Mouse (Mus musculus) erythroblast, embryonic 14.5 days (primary cell): Measurements from ENCODE around the gene Hoxd10. TPM values are rescaled to one million over a fixed set of nuclear protein-coding genes. Genes with fewer than 3 reads are reported as not detected.

ENCODE experiments used
- H3K27me3 ChIP-seq: 2 replicates; pipeline ENCODE4 v1.6.1; 2012; ENCODE audit warnings: inconsistent platforms; ENCODE audit not compliant: control insufficient read depth
- H3K36me3 ChIP-seq: 2 replicates; pipeline ENCODE4 v1.6.1; 2012; ENCODE audit warnings: mild to moderate bottlenecking, inconsistent platforms; ENCODE audit not compliant: control insufficient read depth
- H3K4me1 ChIP-seq: 2 replicates; pipeline ENCODE4 v1.6.1; 2012; ENCODE audit warnings: inconsistent platforms; ENCODE audit not compliant: control insufficient read depth
- H3K4me3 ChIP-seq: replicated peaks from 2 replicates; pipeline ENCODE3; 2012; ENCODE audit warnings: moderate library complexity, mild to moderate bottlenecking, inconsistent platforms
- H3K9me3 ChIP-seq: 2 replicates; pipeline ENCODE4 v1.6.1; 2012; ENCODE audit warnings: low read length, inconsistent platforms, mixed read lengths; ENCODE audit not compliant: control insufficient read depth
- GATA1 ChIP-seq: IDR thresholded peaks from 2 replicates; pipeline ENCODE4 v1.6.1; 2012; ENCODE audit warnings: low read length, inconsistent platforms, mixed read lengths
- TAL1 ChIP-seq: IDR thresholded peaks from 3 replicates; pipeline ENCODE4 v1.6.1; 2012; ENCODE audit warnings: low read length, inconsistent platforms, mixed read lengths
- polyA plus RNA-seq: library from polyadenylated mRNA; stranded (reverse); fragments of >175 nt; gene quantifications from 2 replicates; pipeline ENCODE4 v1.2.3, GENCODE M21; 2012

The Hoxd10 gene
- polyA plus RNA-seq, 1 experiment: not detected

DNA sequence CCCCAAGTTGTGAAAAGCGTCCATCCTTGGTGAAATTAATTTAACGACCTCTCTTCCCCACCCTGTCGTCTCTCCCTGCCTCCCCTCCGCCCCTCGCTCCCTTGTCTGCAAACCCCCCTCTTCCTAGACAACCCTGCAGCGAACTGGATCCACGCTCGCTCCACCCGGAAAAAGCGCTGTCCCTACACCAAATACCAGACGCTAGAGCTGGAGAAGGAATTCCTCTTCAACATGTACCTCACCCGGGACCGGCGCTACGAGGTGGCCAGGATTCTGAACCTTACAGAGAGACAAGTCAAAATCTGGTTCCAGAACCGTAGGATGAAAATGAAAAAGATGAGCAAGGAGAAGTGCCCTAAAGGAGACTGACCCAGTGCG lies 7.3 kb downstream of the Hoxd10 start:
- Histone ChIP-seq H3K27me3 (peaks cover 100% of the 10 kb centered on the region), H3K36me3 (no peaks in the 10 kb centered on the region), H3K9me3 (peaks cover 5% of the 10 kb centered on the region; the same call in 1 of the 2 replicates), H3K4me3 (no peak overlapping the region), H3K4me1 (0 out of 2 replicates have a peak, but pooled peaks cover 2% of the 10 kb centered on the region)
- TF ChIP-seq TAL1: no peak

DNA sequence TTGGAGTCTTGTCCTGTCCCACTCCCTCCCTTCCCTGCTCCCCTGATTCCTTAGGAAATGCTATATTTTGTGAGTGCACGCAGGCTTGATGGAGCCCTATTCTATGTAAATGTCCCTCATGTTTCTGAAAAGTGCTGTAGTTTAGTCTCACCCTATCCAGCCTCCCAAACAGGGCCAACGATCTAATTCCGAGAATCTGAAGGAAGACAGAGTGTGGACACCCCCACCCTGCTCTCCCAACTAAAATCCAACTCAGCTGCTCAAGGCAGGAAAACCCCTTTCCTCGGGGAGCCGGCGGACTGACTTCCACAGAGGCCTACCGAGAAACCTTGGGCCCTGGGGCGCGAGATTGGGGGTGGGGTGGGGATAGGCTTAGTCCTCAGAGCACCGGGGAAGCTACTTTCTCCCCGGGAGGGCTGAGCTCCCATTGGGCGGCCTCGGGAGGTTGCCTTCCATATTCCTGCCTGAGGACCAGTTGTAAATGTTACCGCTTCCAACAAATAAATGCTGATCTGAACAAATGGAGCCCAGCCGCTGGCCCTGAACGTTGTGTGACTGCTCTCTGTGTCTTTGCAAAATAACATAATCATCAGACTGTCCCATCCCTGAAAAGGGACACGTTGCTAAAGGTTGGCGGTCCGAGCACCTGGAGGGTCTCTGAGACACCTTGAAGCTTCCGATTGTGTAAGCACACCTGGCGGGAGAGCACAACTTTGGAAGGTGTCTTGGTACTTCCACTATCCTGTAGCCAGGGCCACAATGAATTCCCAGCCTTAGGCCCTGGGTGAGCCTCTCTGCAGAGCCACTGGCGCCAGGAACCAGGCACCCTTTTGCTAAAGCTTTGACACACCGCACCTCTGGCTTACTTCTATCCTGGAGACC lies 8.2 kb downstream of the Hoxd10 start:
- peaks cover 100% of the 10 kb centered on the region for H3K27me3 ChIP-seq
- H3K9me3 ChIP-seq: peaks cover 5% of the 10 kb centered on the region; the same call in 1 of the 2 replicates

DNA sequence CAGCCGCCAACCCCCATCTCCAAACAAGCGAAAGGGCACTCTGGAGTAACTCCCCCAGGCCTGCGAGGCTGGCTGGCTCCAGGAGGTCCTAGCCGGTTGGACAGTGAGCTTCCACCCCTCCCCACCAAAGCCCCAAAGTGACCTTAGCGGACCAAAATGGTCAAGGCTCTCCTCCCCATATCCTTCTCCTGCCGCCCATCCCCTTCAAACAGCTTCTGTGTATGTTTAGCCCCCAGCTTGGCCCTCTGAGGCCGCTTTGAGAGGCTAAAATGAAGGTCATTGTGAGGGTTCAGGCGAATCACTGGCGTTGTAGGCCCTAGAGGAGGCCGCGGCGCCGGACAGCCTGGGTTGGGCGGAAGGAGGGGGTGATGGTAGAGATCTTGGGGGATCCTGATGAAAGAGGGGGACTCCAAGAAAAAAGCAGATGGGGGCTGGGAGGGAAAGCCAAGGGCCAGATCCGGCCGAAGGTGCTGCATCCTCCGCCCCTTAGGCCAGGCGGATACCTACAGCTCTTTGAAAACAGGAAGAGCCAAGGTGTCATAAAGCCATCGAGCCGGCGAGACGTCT lies 8.9 kb downstream of the Hoxd10 start:
- TF ChIP-seq TAL1 (no peak), GATA1 (no peak)
- Histone ChIP-seq H3K36me3 (no peaks in the 10 kb centered on the region), H3K9me3 (peaks cover 5% of the 10 kb centered on the region; the same call in 1 of the 2 replicates), H3K27me3 (peaks cover 100% of the 10 kb centered on the region), H3K4me1 (0 out of 2 replicates have a peak, but pooled peaks cover 2% of the 10 kb centered on the region), H3K4me3 (no peak overlapping the region)

More for the DNA sequence above, 8.2 kb downstream of the Hoxd10 start:
- TF ChIP-seq GATA1 (no peak), TAL1 (no peak)
- no peaks in the 10 kb centered on the region for H3K36me3 ChIP-seq
- H3K4me3 ChIP-seq: no peak overlapping the region
- 0 out of 2 replicates have a peak, but pooled peaks cover 2% of the 10 kb centered on the region for H3K4me1 ChIP-seq

DNA sequence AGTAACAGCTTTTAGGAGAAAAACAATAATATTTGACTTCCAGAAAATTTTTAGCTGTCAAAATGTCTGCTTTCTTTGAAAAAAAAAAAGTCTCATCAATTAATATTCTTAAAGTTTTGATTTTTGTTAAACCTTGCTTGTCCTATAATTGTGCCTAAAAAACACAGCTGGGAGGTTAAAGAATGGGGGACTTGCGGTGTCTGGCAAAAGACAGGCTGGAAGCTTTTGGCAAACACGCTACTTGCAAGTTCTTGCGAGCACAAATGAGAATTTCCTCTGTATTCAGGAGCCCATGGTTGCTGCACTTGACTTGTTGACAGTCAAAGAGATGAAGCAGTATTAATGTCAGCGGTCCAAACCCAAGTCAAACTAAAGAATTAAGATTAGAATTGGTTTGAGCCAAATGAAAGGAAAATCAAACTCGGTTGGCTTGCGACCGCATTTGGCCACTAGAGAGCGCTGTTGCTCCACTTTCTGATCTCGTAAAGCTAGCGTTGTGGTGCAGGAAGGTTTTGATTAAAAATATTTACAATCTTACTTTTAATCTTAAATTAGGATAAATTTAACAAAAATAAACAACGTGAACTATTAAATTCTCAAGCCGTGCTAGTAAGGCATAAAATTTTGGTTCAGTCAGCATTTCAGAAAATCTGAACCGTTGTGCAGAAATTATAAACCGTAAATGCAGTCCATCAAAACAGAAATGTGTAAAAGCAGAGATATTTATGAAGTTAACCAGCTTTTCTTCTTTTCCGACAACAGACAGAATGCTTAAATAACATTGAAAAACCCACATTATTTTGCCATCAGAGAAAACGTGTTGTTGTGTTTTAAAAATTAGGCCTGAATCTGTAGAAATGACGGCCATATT lies 10.5 kb downstream of the Hoxd10 start:
- H3K4me3 ChIP-seq: no peak overlapping the region
- TF ChIP-seq TAL1: no peak
- TF ChIP-seq GATA1: no peak
- peaks cover 5% of the 10 kb centered on the region; the same call in 1 of the 2 replicates for H3K9me3 ChIP-seq
- no peaks in the 10 kb centered on the region for H3K36me3 ChIP-seq
- peaks cover 100% of the 10 kb centered on the region for H3K27me3 ChIP-seq
- 0 out of 2 replicates have a peak, but pooled peaks cover 2% of the 10 kb centered on the region for H3K4me1 ChIP-seq

DNA sequence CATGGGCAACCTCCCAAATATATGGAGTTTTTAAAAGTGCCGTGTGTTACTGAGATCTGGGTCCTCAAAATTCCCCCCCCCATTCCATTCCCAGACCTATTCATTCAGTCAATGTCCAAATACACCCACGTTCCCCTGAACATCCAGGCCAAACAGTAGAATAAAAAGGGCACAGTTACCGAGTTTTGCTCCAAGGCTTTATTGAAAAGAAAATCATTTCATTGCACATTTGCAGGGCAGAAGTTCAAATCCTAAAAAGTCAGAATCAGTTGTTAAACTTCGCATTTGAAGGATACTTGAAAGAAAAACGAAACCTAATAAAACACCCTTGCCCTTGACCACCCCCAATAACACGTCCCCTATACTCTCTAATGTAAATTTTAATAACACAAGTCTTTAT lies 11.1 kb downstream of the Hoxd10 start:
- H3K9me3 ChIP-seq: peaks cover 4% of the 10 kb centered on the region; the same call in 1 of the 2 replicates
- H3K4me3 ChIP-seq: no peak overlapping the region
- peaks cover 100% of the 10 kb centered on the region for H3K27me3 ChIP-seq
- H3K36me3 ChIP-seq: no peaks in the 10 kb centered on the region
- TF ChIP-seq TAL1 (no peak), GATA1 (no peak)
- 0 out of 2 replicates have a peak, but pooled peaks cover 2% of the 10 kb centered on the region for H3K4me1 ChIP-seq

DNA sequence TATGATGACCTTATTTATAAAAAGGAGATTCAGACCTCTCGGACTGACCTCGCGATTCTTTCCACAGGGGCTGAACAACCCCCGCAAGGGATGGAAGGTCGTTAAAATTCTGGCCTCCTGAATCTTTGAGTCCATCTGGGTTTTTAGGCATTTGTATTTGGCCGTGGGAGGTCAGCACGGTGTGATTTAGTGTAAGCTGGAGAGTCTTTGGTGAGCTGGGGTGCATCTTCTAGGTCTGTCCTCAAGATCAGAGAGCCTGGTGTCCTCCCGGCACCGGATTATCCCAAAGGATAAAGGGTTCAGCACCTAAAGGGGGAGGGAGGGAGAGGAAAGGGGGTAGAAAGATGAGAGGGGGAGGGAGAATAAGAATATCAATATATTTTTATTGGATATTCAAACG lies 11.6 kb downstream of the Hoxd10 start:
- H3K27me3 ChIP-seq: peaks cover 100% of the 10 kb centered on the region
- no peaks in the 10 kb centered on the region for H3K4me1 ChIP-seq
- H3K9me3 ChIP-seq: no peaks in the 10 kb centered on the region; the same call in 1 of the 2 replicates
- no peak for TF ChIP-seq TAL1
- TF ChIP-seq GATA1: no peak
- no peak overlapping the region for H3K4me3 ChIP-seq
- H3K36me3 ChIP-seq: no peaks in the 10 kb centered on the region

DNA sequence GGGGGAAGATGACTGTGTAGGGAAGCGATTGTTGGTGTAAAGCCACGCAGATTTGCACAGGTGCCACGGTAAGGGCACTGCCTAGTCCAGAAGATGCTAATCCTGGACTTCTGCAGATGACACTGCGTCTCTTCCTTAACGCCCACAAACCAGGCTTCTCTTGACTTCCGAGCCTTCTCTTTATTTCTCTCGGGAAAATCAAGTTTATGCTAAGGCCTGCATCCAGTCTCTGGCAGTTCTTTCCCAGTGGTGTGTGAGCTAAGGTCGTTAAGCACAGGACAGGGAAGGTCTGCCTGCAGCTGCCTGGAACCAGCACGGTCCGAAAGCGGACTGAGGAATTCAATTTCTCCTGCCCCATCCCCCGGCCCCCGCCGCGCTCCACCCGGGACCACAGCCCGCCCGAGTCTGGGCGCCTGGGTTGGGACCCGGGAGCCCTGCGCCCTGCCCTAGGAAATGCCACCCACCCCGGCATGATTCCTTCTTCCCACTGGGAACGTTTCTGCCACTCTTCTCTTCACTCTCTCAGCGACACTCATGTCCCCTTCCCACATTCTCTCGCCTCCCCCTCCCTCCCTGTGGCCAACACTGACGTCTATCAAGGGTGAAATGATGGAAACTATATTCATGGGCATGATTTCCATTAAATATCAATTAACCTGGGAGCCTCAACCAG lies 12.1 kb downstream of the Hoxd10 start:
- H3K36me3 ChIP-seq: no peaks in the 10 kb centered on the region
- H3K9me3 ChIP-seq: no peaks in the 10 kb centered on the region; the same call in 1 of the 2 replicates
- no peak overlapping the region for H3K4me3 ChIP-seq
- no peaks in the 10 kb centered on the region for H3K4me1 ChIP-seq
- H3K27me3 ChIP-seq: peaks cover 100% of the 10 kb centered on the region
- TF ChIP-seq TAL1 (no peak), GATA1 (no peak)

DNA sequence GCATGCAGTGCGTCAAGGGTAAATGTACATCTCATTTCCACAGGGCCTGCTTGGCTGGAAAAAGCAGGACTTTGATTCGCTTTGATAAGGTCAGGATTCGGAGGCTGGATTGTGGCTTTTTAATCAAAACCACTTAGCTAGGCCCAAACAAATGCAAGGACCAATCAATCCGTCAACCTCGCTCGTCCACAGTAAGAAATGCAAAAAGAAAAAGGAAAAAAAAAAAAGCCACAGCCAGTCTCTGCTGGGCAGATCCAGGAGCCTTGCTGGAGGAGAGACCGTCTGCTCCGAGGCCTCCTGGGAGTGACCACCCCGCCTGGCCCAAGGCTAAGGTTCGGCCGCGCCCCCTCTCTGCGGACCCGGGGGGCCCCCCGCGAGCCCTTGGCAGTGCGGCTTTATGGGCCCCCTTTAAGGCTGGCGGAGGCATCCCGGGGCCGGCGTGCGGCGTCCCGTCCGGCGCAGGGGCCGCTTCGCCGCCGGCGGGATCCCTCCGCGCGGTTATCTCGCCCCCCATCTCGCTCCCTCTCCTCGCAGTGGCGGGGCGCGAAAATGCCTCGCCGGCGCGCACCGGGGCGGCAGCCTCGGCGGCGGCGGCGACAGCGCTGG lies 12.8 kb downstream of the Hoxd10 start, which contains the start of gene Hoxd8:
Gene Hoxd8 (plus strand): TSS at position 223 of the 606 bp plus-strand sequence.
- Histone ChIP-seq H3K4me3 (no peak within 1 kb of the TSS), H3K9me3 (no peaks in the 10 kb centered on the region; the same call in 1 of the 2 replicates), H3K27me3 (peaks cover 100% of the 10 kb centered on the region), H3K4me1 (no peaks in the 10 kb centered on the region), H3K36me3 (no peaks in the 10 kb centered on the region)
- no peak for TF ChIP-seq TAL1
- no peak for TF ChIP-seq GATA1
